Mouse (Mus musculus): ENCODE results near the gene Akap14.

Gene Akap14

DNA sequence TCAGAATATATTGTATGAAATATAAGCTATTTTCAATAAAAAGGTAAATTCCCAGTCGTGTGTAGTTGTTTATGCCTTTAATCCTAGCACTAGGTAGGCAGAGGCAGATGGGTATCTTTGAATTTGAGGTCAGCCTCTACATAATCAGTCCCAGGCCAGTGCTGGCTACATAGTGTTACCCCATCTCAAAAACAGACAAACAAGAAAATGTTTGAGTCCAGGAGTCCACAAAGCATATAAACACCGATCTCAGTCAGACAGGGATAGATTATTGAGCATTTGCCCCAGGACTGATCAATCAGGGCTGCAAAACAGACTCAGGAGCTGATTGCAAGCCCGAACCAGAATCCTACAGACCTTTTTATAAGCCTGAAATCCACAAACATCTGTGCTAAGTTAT lies 49.1 kb downstream of the Akap14 start:
- H3K4me1 ChIP-seq (replicated peaks; ENCODE audit: low read depth, low read length): no peaks in the 10 kb centered on the region; the same call in 1 of the 2 replicates
- TF ChIP-seq POU5F1 (IDR thresholded peaks at IDR 0.05; ENCODE audit: borderline replicate concordance, low read length): no peak
- no peak for TF ChIP-seq NANOG (IDR thresholded peaks at IDR 0.05; ENCODE audit: borderline replicate concordance, low read length)

DNA sequence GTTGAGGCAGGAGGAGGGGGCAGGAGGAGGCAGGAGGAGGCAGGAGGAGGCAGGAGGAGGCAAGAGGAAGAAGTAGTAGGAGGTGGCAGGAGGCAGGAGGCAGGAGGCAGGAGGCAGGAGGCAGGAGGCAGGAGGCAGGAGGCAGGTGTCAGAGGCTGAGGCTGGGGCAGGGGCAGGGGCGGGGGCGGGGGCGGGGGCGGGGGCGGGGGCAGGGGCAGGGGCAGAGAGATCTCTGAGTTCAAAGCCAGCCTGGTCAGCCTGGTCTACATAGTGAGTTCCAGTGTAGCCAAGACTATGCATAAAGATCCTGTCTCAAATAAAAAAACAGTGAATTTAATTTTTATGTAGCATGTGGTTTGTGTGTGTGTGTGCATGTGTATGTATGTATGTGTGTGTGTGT lies 51.6 kb downstream of the Akap14 start:
- Histone ChIP-seq H3K9me3 (ENCODE audit: low read length) (no peaks in the 10 kb centered on the region), H3K27me3 (ENCODE audit: insufficient read depth, low read length) (no peaks in the 10 kb centered on the region; the same call in 1 of the 2 replicates), H3K4me3 (replicated peaks; ENCODE audit: low read length) (no peak overlapping the region), H3K36me3 (ENCODE audit: insufficient read depth, low read length) (no peaks in the 10 kb centered on the region), H3K4me1 (replicated peaks; ENCODE audit: low read depth, low read length) (no peaks in the 10 kb centered on the region; the same call in 1 of the 2 replicates)
- TF ChIP-seq NANOG (IDR thresholded peaks at IDR 0.05; ENCODE audit: borderline replicate concordance, low read length) (no peak), CTCF (conservative IDR thresholded peaks at IDR 0.05; ENCODE audit: low read length) (no peak), POU5F1 (IDR thresholded peaks at IDR 0.05; ENCODE audit: borderline replicate concordance, low read length) (no peak)

More for the DNA sequence above, 49.1 kb downstream of the Akap14 start:
- no peaks in the 10 kb centered on the region; the same call in 1 of the 2 replicates for H3K27me3 ChIP-seq (ENCODE audit: insufficient read depth, low read length)
- no peak overlapping the region for H3K4me3 ChIP-seq (replicated peaks; ENCODE audit: low read length)
- H3K36me3 ChIP-seq (ENCODE audit: insufficient read depth, low read length): no peaks in the 10 kb centered on the region
- H3K9me3 ChIP-seq (ENCODE audit: low read length): no peaks in the 10 kb centered on the region

DNA sequence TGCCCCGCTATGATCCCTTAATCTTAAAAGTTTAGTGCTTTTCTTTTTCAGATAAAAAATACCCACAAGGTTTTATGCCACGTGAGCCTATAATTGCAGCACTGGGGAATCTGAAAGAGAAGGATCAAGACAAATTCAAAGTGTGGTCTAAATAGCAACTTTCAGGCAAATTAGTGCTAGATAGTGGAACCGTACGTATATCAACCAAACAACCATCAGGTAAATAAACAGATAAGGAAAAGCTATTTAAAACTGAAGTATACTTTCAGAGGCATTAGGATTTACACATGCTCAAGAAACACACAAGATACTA lies 57.8 kb downstream of the Akap14 start:
- Histone ChIP-seq H3K27me3 (ENCODE audit: insufficient read depth, low read length) (no peaks in the 10 kb centered on the region; the same call in 1 of the 2 replicates), H3K4me3 (replicated peaks; ENCODE audit: low read length) (no peak overlapping the region), H3K4me1 (replicated peaks; ENCODE audit: low read depth, low read length) (0 out of 2 replicates have a peak, but pooled peaks cover 4% of the 10 kb centered on the region), H3K36me3 (ENCODE audit: insufficient read depth, low read length) (peaks cover 15% of the 10 kb centered on the region), H3K9me3 (ENCODE audit: low read length) (no peaks in the 10 kb centered on the region)
- no peak for TF ChIP-seq POU5F1 (IDR thresholded peaks at IDR 0.05; ENCODE audit: borderline replicate concordance, low read length)
- no peak for TF ChIP-seq NANOG (IDR thresholded peaks at IDR 0.05; ENCODE audit: borderline replicate concordance, low read length)
- no peak for TF ChIP-seq CTCF (conservative IDR thresholded peaks at IDR 0.05; ENCODE audit: low read length)

DNA sequence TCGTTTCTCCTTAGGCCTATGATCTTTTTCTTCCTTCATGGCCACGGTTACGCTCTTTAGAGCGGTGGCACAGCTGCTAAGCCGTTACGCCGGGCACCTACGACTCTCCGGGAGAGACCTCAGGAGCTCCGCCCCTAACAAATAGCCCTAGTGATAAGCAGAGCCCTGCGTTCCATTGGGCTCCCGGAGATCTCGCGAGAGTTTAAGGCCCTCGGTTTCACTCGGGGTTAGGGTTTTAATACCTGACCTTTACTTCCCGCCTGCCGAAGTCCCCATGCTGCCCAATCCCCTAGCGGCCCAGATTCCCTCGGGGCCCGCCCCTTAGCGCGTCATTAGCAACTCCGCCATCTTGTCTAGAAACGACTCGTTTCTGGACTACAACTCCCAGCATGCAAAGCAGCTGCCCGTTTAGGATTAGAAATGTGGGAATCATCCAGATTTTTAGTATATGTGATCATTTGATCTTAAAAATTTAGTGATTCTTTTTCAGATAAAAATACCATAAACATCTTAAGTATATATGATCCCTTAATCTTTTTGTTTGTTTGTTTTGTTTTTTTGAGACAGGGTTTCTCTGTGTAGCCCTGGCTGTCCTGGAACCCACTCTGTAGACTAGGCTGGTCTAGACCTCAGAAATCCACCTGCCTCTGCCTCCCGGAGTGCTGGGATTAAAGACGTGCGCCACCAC lies 58.3 kb downstream of the Akap14 start, which contains the start of gene Upf3b:
Gene Upf3b (minus strand): TSS at position 130 of the 688 bp plus-strand sequence.
- TF ChIP-seq NANOG (IDR thresholded peaks at IDR 0.05; ENCODE audit: borderline replicate concordance, low read length) (no peak), CTCF (conservative IDR thresholded peaks at IDR 0.05; ENCODE audit: low read length) (no peak), POU5F1 (IDR thresholded peaks at IDR 0.05; ENCODE audit: borderline replicate concordance, low read length) (no peak)
- Histone ChIP-seq H3K36me3 (ENCODE audit: insufficient read depth, low read length) (peaks cover 19% of the 10 kb centered on the region), H3K4me1 (replicated peaks; ENCODE audit: low read depth, low read length) (0 out of 2 replicates have a peak, but pooled peaks cover 4% of the 10 kb centered on the region), H3K4me3 (replicated peaks; ENCODE audit: low read length) (peak within 1 kb of the TSS; percentile 86), H3K9me3 (ENCODE audit: low read length) (no peaks in the 10 kb centered on the region), H3K27me3 (ENCODE audit: insufficient read depth, low read length) (no peaks in the 10 kb centered on the region; the same call in 1 of the 2 replicates)

DNA sequence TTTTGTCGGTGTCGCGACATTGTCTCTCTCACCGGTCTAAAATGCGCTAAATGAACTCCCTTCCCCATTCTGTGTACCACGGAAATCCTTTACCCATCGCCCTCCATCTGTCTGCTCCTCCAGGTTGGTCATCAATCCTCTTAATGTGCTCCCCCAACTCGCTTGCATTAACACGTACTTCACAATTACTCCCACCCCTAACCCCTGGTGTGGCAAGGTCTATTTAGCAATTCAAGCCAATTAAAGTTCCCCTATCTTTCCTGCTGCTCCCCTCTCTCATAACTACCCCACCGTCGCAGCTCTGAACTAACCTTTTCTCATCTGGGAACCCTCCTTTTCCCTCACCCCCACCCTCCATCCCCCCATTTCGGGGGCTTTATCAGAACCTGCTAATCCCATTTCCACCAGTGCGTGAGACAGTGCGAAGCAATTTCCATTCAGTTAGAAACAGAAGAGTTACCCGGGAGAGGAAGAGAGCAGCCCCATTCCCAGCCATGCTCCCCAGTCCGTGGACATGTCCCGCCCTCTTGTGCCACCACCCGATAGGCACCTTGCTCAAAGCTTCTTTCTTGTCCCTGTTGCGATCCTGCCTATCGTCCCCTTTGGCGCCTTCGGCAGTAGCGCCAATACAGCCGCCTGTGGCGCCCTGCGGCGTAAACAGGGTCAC lies 59.0 kb downstream of the Akap14 start:
- no peak for TF ChIP-seq CTCF (conservative IDR thresholded peaks at IDR 0.05; ENCODE audit: low read length)
- no peak for TF ChIP-seq NANOG (IDR thresholded peaks at IDR 0.05; ENCODE audit: borderline replicate concordance, low read length)
- TF ChIP-seq POU5F1 (IDR thresholded peaks at IDR 0.05; ENCODE audit: borderline replicate concordance, low read length): no peak
- 0 out of 2 replicates have a peak, but pooled peaks cover 4% of the 10 kb centered on the region for H3K4me1 ChIP-seq (replicated peaks; ENCODE audit: low read depth, low read length)
- H3K27me3 ChIP-seq (ENCODE audit: insufficient read depth, low read length): no peaks in the 10 kb centered on the region
- no peaks in the 10 kb centered on the region for H3K9me3 ChIP-seq (ENCODE audit: low read length)
- H3K36me3 ChIP-seq (ENCODE audit: insufficient read depth, low read length): peaks cover 21% of the 10 kb centered on the region
- H3K4me3 ChIP-seq (replicated peaks; ENCODE audit: low read length): peak overlapping the region; percentile 86

DNA sequence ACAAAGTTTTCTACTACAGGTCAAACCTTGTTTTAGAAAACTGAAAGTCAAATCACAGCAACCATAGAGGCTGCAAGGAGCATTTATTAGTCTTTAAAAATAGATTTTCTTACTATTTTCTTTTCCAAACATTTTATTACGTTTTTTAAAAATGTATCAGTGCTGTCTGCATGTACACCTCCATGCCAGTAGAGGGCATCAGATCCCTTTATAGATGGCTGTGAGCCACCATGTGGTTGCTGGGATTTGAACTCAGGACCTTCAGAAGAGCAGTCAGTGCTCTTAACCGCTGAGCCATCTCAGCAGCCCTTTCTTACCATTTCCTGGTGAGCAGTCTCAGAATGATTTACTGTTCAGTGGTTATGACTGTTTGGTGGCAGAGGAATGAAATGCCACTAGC lies 64.8 kb downstream of the Akap14 start:
- H3K4me3 ChIP-seq (replicated peaks; ENCODE audit: low read length): no peak overlapping the region
- peaks cover 55% of the 10 kb centered on the region for H3K36me3 ChIP-seq (ENCODE audit: insufficient read depth, low read length)
- no peaks in the 10 kb centered on the region for H3K4me1 ChIP-seq (replicated peaks; ENCODE audit: low read depth, low read length)
- TF ChIP-seq POU5F1 (IDR thresholded peaks at IDR 0.05; ENCODE audit: borderline replicate concordance, low read length): no peak
- TF ChIP-seq NANOG (IDR thresholded peaks at IDR 0.05; ENCODE audit: borderline replicate concordance, low read length): no peak
- TF ChIP-seq CTCF (conservative IDR thresholded peaks at IDR 0.05; ENCODE audit: low read length): peak; percentile 22; the same call in 1 of the 2 replicates
- H3K9me3 ChIP-seq (ENCODE audit: low read length): no peaks in the 10 kb centered on the region
- no peaks in the 10 kb centered on the region for H3K27me3 ChIP-seq (ENCODE audit: insufficient read depth, low read length)
